ENCODE assay signal across 8 mouse cellular contexts in the genomic region with DNA sequence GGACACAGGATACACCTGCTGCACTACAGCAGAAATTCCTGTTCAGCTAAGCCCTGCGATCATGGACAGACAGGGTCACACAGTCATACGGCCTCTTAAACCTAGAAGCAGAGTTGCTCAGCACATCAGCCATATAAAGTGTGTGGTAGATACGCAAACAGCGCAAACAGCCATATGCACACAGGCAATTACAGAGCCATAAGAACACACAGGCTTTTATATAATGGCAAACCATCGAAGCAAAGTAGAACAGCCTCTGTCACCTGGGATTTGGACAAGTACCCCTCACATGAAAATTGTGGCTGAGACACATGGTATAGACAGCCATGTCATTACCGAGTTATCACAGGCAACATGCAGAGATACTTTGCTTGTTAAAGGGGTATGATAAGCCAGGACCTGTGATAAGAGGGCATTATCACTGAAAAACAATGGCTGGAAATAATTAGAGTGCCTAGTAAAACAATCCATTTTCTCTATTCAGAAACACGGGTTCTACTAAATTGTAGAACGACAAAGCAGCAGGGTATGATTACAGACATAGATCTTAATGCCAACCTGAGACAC. TPM values are rescaled to one million over a fixed set of nuclear protein-coding genes. Genes with fewer than 3 reads are reported as not detected.
DNase-seq lines count a peak whose midpoint lies in the region; ATAC-seq and TF ChIP-seq lines count a peak whose summit lies in the region.

No protein-coding gene starts in this region.

- H3K9me3 ChIP-seq in heart, postnatal 0 days (replicated peaks; ENCODE audit: control insufficient read depth, low read length) = no peaks in the 10 kb centered on the region
- H3K9me3 ChIP-seq in hindbrain, embryonic 12.5 days (replicated peaks) = no peaks in the 10 kb centered on the region
- no peaks in the 10 kb centered on the region for H3K9me3 ChIP-seq in midbrain, embryonic 12.5 days

- H3K36me3 ChIP-seq in heart, postnatal 0 days (replicated peaks; ENCODE audit: control insufficient read depth, insufficient read depth, low read length) = no peaks in the 10 kb centered on the region
- no peaks in the 10 kb centered on the region for H3K36me3 ChIP-seq in hindbrain, embryonic 12.5 days
- no peaks in the 10 kb centered on the region for H3K36me3 ChIP-seq in midbrain, embryonic 12.5 days

- TF ChIP-seq POLR2A in bone marrow macrophage, adult 2 months (IDR thresholded peaks at IDR 0.05; ENCODE audit: borderline replicate concordance, low read depth, low read length) = no peak

- H3K4me2 ChIP-seq in heart, postnatal 0 days (ENCODE audit: low read depth, low read length) = peak overlapping the region; percentile 87
- H3K4me2 ChIP-seq in hindbrain, embryonic 12.5 days (replicated peaks) = peak overlapping the region; percentile 94
- peak overlapping the region; percentile 93 for H3K4me2 ChIP-seq in midbrain, embryonic 12.5 days (replicated peaks)

- H3K9ac ChIP-seq in heart, postnatal 0 days (replicated peaks; ENCODE audit: low read depth, low read length) = peak overlapping the region; percentile 48; the same call in 1 of the 2 replicates
- peak overlapping the region; percentile 44; the same call in 1 of the 2 replicates for H3K9ac ChIP-seq in hindbrain, embryonic 12.5 days
- H3K9ac ChIP-seq in midbrain, embryonic 12.5 days (replicated peaks) = peak overlapping the region; percentile 51; the same call in 1 of the 2 replicates

- ATAC-seq in heart, postnatal 0 days (ENCODE audit: insufficient read depth, low read depth) = no peak
- no peak for ATAC-seq in hindbrain, embryonic 12.5 days (ENCODE audit: low FRiP score)
- ATAC-seq in midbrain, embryonic 12.5 days (ENCODE audit: low FRiP score, low read depth) = no peak

- intact Hi-C loops in heart, postnatal 36 days (cut with DNase I) = no loop called here
- intact Hi-C loops in gastrocnemius, postnatal 14 days (cut with DNase I; ENCODE audit: low total_unique reads) = no loop called here
- intact Hi-C loops in gastrocnemius, postnatal 36 days (cut with DNase I) = no loop called here

- H3K27ac ChIP-seq in heart, postnatal 0 days (ENCODE audit: low read depth) = peak overlapping the region; percentile 75
- peak overlapping the region; percentile 99 for H3K27ac ChIP-seq in bone marrow macrophage, adult 2 months (ENCODE audit: insufficient read depth, low read depth, low read length)
- no peak overlapping the region for H3K27ac ChIP-seq in hindbrain, embryonic 12.5 days
- H3K27ac ChIP-seq in midbrain, embryonic 12.5 days (replicated peaks) = no peak overlapping the region

- WGBS in heart, postnatal 0 days = 31% methylated on average over 8 of the region's 8 CpGs
- 41% methylated on average over 8 of the region's 8 CpGs for WGBS in hindbrain, embryonic 12.5 days
- WGBS in midbrain, embryonic 12.5 days = 48% methylated on average over 8 of the region's 8 CpGs

- no peak for TF ChIP-seq CTCF in heart, postnatal 0 days (IDR thresholded peaks at IDR 0.05; ENCODE audit: low read depth)
- no peak for TF ChIP-seq CTCF in bone marrow macrophage, adult 2 months (IDR thresholded peaks at IDR 0.05; ENCODE audit: low read depth, low read length)

- DNase-seq in heart, postnatal 0 days (ENCODE audit: low spot score) = no peak
- DNase-seq in heart, postnatal 36 days = no peak
- no peak for DNase-seq in gastrocnemius, postnatal 14 days
- no peak for DNase-seq in adrenal gland, adult 18-20 months (ENCODE audit: low spot score in 2 of 2)
- DNase-seq in gastrocnemius, postnatal 36 days = no peak

- TF ChIP-seq EP300 in heart, postnatal 0 days (IDR thresholded peaks at IDR 0.05; ENCODE audit: low read depth) = no peak

- peak overlapping the region; percentile 54 for H3K4me3 ChIP-seq in heart, postnatal 0 days (ENCODE audit: low read depth, low read length)
- H3K4me3 ChIP-seq in bone marrow macrophage, adult 2 months (ENCODE audit: insufficient read depth, low read length) = peak overlapping the region; percentile 71
- peak overlapping the region; percentile 44; the same call in 1 of the 2 replicates for H3K4me3 ChIP-seq in hindbrain, embryonic 12.5 days
- peak overlapping the region; percentile 51 for H3K4me3 ChIP-seq in midbrain, embryonic 12.5 days

- no peaks in the 10 kb centered on the region for H3K27me3 ChIP-seq in heart, postnatal 0 days (ENCODE audit: control insufficient read depth, insufficient read depth, low read length)
- peaks cover 66% of the 10 kb centered on the region for H3K27me3 ChIP-seq in hindbrain, embryonic 12.5 days
- peaks cover 78% of the 10 kb centered on the region for H3K27me3 ChIP-seq in midbrain, embryonic 12.5 days

- H3K4me1 ChIP-seq in heart, postnatal 0 days (ENCODE audit: control insufficient read depth, insufficient read depth) = peaks cover 32% of the 10 kb centered on the region
- H3K4me1 ChIP-seq in bone marrow macrophage, adult 2 months (ENCODE audit: control insufficient read depth, insufficient read depth, low read length) = peaks cover 49% of the 10 kb centered on the region
- H3K4me1 ChIP-seq in hindbrain, embryonic 12.5 days = peaks cover 41% of the 10 kb centered on the region
- peaks cover 37% of the 10 kb centered on the region for H3K4me1 ChIP-seq in midbrain, embryonic 12.5 days

RNA-seq across cellular contexts. Expression of a gene that starts 3.9 kb away (rescaled TPM):
- 1.9 and 4.8 TPM in 2 replicates for total RNA-seq in heart, postnatal 0 days (2014; rRNA removed; ENCODE audit: low replicate concordance)
- polyA plus RNA-seq in heart, postnatal 0 days (2015; fragmentation: Nextera tagmentation; extraction: Ambion mirVana) = 3.5 and 4.7 TPM in 2 replicates
- total RNA-seq in heart, postnatal 36 days (2021) = 1 to 10 TPM; 2.7 to 2.9 TPM
- 14.5 and 17.4 TPM in 2 replicates for polyA plus RNA-seq in bone marrow macrophage, adult 2 months (2012; ENCODE audit: insufficient read depth, insufficient read length, missing spikeins)
- polyA plus RNA-seq in hindbrain, embryonic 12.5 days (2016; fragmentation: Nextera tagmentation; extraction: Ambion mirVana) = 16.3 and 18.7 TPM in 2 replicates
- polyA plus RNA-seq in midbrain, embryonic 12.5 days (2016; fragmentation: Nextera tagmentation; extraction: Ambion mirVana) = 17.7 and 18.7 TPM in 2 replicates
- total RNA-seq in gastrocnemius, postnatal 14 days (2021) = 1 to 10 TPM; 1.4 to 1.5 TPM
- total RNA-seq in adrenal gland, adult 18-20 months (2021) = 1 to 10 TPM; 6.3 to 7.2 TPM
- total RNA-seq in gastrocnemius, postnatal 36 days (2021) = 1 to 10 TPM; 1.4 to 1.5 TPM

RNA-seq across cellular contexts. Expression of a gene that starts 7.9 kb away (rescaled TPM):
- 28.9 and 39.6 TPM in 2 replicates for total RNA-seq in heart, postnatal 0 days (2014; rRNA removed; ENCODE audit: low replicate concordance)
- 10.3 and 13.0 TPM in 2 replicates for polyA plus RNA-seq in heart, postnatal 0 days (2015; fragmentation: Nextera tagmentation; extraction: Ambion mirVana)
- total RNA-seq in heart, postnatal 36 days (2021) = 10 to 100 TPM; 14.9 to 26.9 TPM
- polyA plus RNA-seq in bone marrow macrophage, adult 2 months (2012; ENCODE audit: insufficient read depth, insufficient read length, missing spikeins) = 71.1 and 80.8 TPM in 2 replicates
- 6.0 and 7.5 TPM in 2 replicates for polyA plus RNA-seq in hindbrain, embryonic 12.5 days (2016; fragmentation: Nextera tagmentation; extraction: Ambion mirVana)
- 6.0 and 6.5 TPM in 2 replicates for polyA plus RNA-seq in midbrain, embryonic 12.5 days (2016; fragmentation: Nextera tagmentation; extraction: Ambion mirVana)
- 1 to 10 TPM; 6.2 to 6.3 TPM for total RNA-seq in gastrocnemius, postnatal 14 days (2021)
- total RNA-seq in adrenal gland, adult 18-20 months (2021) = 10 to 100 TPM; 27.1 to 28.5 TPM
- total RNA-seq in gastrocnemius, postnatal 36 days (2021) = 10 to 100 TPM in 1 of 2 experiments, 1 to 10 TPM in 1; 4.3 to 12.8 TPM

RNA-seq across cellular contexts. Expression of a gene that starts 16.9 kb away (rescaled TPM):
- total RNA-seq in heart, postnatal 0 days (2014; rRNA removed; ENCODE audit: low replicate concordance) = 57.9 and 76.4 TPM in 2 replicates
- 52.6 and 57.3 TPM in 2 replicates for polyA plus RNA-seq in heart, postnatal 0 days (2015; fragmentation: Nextera tagmentation; extraction: Ambion mirVana)
- 10 to 100 TPM; 48.6 to 56.7 TPM for total RNA-seq in heart, postnatal 36 days (2021)
- polyA plus RNA-seq in bone marrow macrophage, adult 2 months (2012; ENCODE audit: insufficient read depth, insufficient read length, missing spikeins) = 39.8 and 40.7 TPM in 2 replicates
- 77.4 and 77.9 TPM in 2 replicates for polyA plus RNA-seq in hindbrain, embryonic 12.5 days (2016; fragmentation: Nextera tagmentation; extraction: Ambion mirVana)
- 91.9 and 98.7 TPM in 2 replicates for polyA plus RNA-seq in midbrain, embryonic 12.5 days (2016; fragmentation: Nextera tagmentation; extraction: Ambion mirVana)
- total RNA-seq in gastrocnemius, postnatal 14 days (2021) = 10 to 100 TPM; 22.6 to 28.4 TPM
- 100 to 1,000 TPM in 1 of 2 experiments, 10 to 100 TPM in 1; 80.9 to 131 TPM for total RNA-seq in adrenal gland, adult 18-20 months (2021)
- total RNA-seq in gastrocnemius, postnatal 36 days (2021) = 10 to 100 TPM; 23.3 to 23.8 TPM

RNA-seq across cellular contexts. Expression of a gene that starts 17.1 kb away (rescaled TPM):
- 647 and 809 TPM in 2 replicates for total RNA-seq in heart, postnatal 0 days (2014; rRNA removed; ENCODE audit: low replicate concordance)
- polyA plus RNA-seq in heart, postnatal 0 days (2015; fragmentation: Nextera tagmentation; extraction: Ambion mirVana) = 758 and 782 TPM in 2 replicates
- total RNA-seq in heart, postnatal 36 days (2021) = 100 to 1,000 TPM; 633 to 676 TPM
- 267 and 279 TPM in 2 replicates for polyA plus RNA-seq in bone marrow macrophage, adult 2 months (2012; ENCODE audit: insufficient read depth, insufficient read length, missing spikeins)
- 1,088 and 1,187 TPM in 2 replicates for polyA plus RNA-seq in hindbrain, embryonic 12.5 days (2016; fragmentation: Nextera tagmentation; extraction: Ambion mirVana)
- polyA plus RNA-seq in midbrain, embryonic 12.5 days (2016; fragmentation: Nextera tagmentation; extraction: Ambion mirVana) = 1,292 and 1,309 TPM in 2 replicates
- total RNA-seq in gastrocnemius, postnatal 14 days (2021) = 100 to 1,000 TPM; 224 to 248 TPM
- 100 to 1,000 TPM; 740 to 761 TPM for total RNA-seq in adrenal gland, adult 18-20 months (2021)
- total RNA-seq in gastrocnemius, postnatal 36 days (2021) = 100 to 1,000 TPM; 180 to 196 TPM

RNA-seq across cellular contexts. Expression of a gene that starts 17.2 kb away (rescaled TPM):
- not detected in 2 replicates for total RNA-seq in heart, postnatal 0 days (2014; rRNA removed; ENCODE audit: low replicate concordance)
- polyA plus RNA-seq in heart, postnatal 0 days (2015; fragmentation: Nextera tagmentation; extraction: Ambion mirVana) = not detected in 2 replicates
- total RNA-seq in heart, postnatal 36 days (2021) = 1 to 10 TPM in 1 of 2 experiments, not detected in 1; 1.0 TPM
- not detected in 2 replicates for polyA plus RNA-seq in bone marrow macrophage, adult 2 months (2012; ENCODE audit: insufficient read depth, insufficient read length, missing spikeins)
- not detected in 2 replicates for polyA plus RNA-seq in hindbrain, embryonic 12.5 days (2016; fragmentation: Nextera tagmentation; extraction: Ambion mirVana)
- polyA plus RNA-seq in midbrain, embryonic 12.5 days (2016; fragmentation: Nextera tagmentation; extraction: Ambion mirVana) = not detected in 2 replicates
- total RNA-seq in gastrocnemius, postnatal 14 days (2021) = not detected
- 1 to 10 TPM; 1.9 TPM for total RNA-seq in adrenal gland, adult 18-20 months (2021)
- total RNA-seq in gastrocnemius, postnatal 36 days (2021) = not detected

Comparison
In these comparisons a context has a peak if more than half of its experiments do, and no peak if none do; other contexts are left out.
1. H3K27ac ChIP-seq: peak in heart, postnatal 0 days (single experiment) and bone marrow macrophage, adult 2 months (single experiment); none in hindbrain, embryonic 12.5 days (single experiment) and midbrain, embryonic 12.5 days (single experiment).
2. Peak in every context shown above with its lines, with median percentiles within 50 percentile points of each other: H3K4me2 ChIP-seq, H3K4me3 ChIP-seq and H3K9ac ChIP-seq.